Mouse (Mus musculus): ENCODE measurements around the gene Fhl2.
A peak's percentile ranks its signal among the peaks of the same experiment; 100 is the strongest.
"Not testable (repeated sequence)": the region's sequence is repeated elsewhere in the genome, so short reads cannot be mapped to it uniquely, and the experiment has no call there.

Fhl2 gene

GRCm38 (mm10) chr1:43150225-43150624, 46.6 kb downstream of the Fhl2 start:
- no peak for DNase-seq (ENCODE audit: low spot score)

GRCm38 (mm10) chr1:43147474-43147873, 49.3 kb downstream of the Fhl2 start:
- no peak for DNase-seq (ENCODE audit: low spot score)

- no peak for DNase-seq (ENCODE audit: low spot score)
Observed at GRCm38 (mm10) chr1:43145388-43145787, 51.4 kb downstream of the Fhl2 start.

- DNase-seq (ENCODE audit: low spot score), result no peak
Observed at GRCm38 (mm10) chr1:43144338-43144906, 52.4 kb downstream of the Fhl2 start.

GRCm38 (mm10) chr1:43143791-43144190, 53.0 kb downstream of the Fhl2 start:
- no peak for DNase-seq (ENCODE audit: low spot score)

GRCm38 (mm10) chr1:43143284-43143683, 53.5 kb downstream of the Fhl2 start:
- no peak for DNase-seq (ENCODE audit: low spot score)

GRCm38 (mm10) chr1:43142849-43143248, 53.9 kb downstream of the Fhl2 start:
- DNase-seq (ENCODE audit: low spot score), result no peak

GRCm38 (mm10) chr1:43141555-43141961, 55.2 kb downstream of the Fhl2 start:
- no peak for DNase-seq (ENCODE audit: low spot score)

- peak; percentile 90 for DNase-seq (ENCODE audit: low spot score)
Observed at GRCm38 (mm10) chr1:43139587-43140266, 57.1 kb downstream of the Fhl2 start.

GRCm38 (mm10) chr1:43138268-43138812, 58.4 kb downstream of the Fhl2 start:
- DNase-seq (ENCODE audit: low spot score), result no peak

- DNase-seq (ENCODE audit: low spot score), result no peak
Observed at GRCm38 (mm10) chr1:43137334-43137733, 59.5 kb downstream of the Fhl2 start.

- not testable (repeated sequence) for DNase-seq (ENCODE audit: low spot score)
Observed at GRCm38 (mm10) chr1:43136488-43137029, 60.2 kb downstream of the Fhl2 start.

GRCm38 (mm10) chr1:43131591-43131990, 65.2 kb downstream of the Fhl2 start:
- DNase-seq (ENCODE audit: low spot score), result no peak

- DNase-seq (ENCODE audit: low spot score), result no peak
Observed at GRCm38 (mm10) chr1:43130219-43130981, 66.4 kb downstream of the Fhl2 start.

- no peak for DNase-seq (ENCODE audit: low spot score)
Observed at GRCm38 (mm10) chr1:43127820-43128610, 68.8 kb downstream of the Fhl2 start.

- no peak for DNase-seq (ENCODE audit: low spot score)
Observed at GRCm38 (mm10) chr1:43127196-43127595, 69.6 kb downstream of the Fhl2 start.

- DNase-seq (ENCODE audit: low spot score), result no peak
Observed at GRCm38 (mm10) chr1:43124726-43125125, 72.1 kb downstream of the Fhl2 start.

GRCm38 (mm10) chr1:43122616-43123015, 74.2 kb downstream of the Fhl2 start:
- DNase-seq (ENCODE audit: low spot score), result no peak

- DNase-seq (ENCODE audit: low spot score), result no peak
Observed at GRCm38 (mm10) chr1:43120950-43121349, 75.8 kb downstream of the Fhl2 start.

- DNase-seq (ENCODE audit: low spot score), result no peak
Observed at GRCm38 (mm10) chr1:43117435-43117834, 79.3 kb downstream of the Fhl2 start.

- DNase-seq (ENCODE audit: low spot score), result peak; percentile 50
Observed at GRCm38 (mm10) chr1:43112882-43113281, 83.9 kb downstream of the Fhl2 start.

- peak; percentile 49 for DNase-seq (ENCODE audit: low spot score)
Observed at GRCm38 (mm10) chr1:43110556-43110955, 86.2 kb downstream of the Fhl2 start.
